Mouse (Mus musculus) thymus, adult 2 months (tissue): ENCODE measurements around the gene Itga2b. TPM values are rescaled to one million over a fixed set of nuclear protein-coding genes. Genes with fewer than 3 reads are reported as not detected.
A peak's percentile ranks its signal among the peaks of the same experiment; 100 is the strongest.

Experiments
- DNase-seq: peaks from one replicate; pipeline ENCODE4 v3.0.0; 2021
- H3K27ac ChIP-seq: fragments of 200-500 bp; 2 replicates; pipeline ENCODE4 v1.5.1; 2012; ENCODE audit warnings: low read length, control low read depth; ENCODE audit not compliant: control insufficient read depth, insufficient read depth
- H3K27me3 ChIP-seq: fragments of 200-500 bp; 2 replicates; pipeline ENCODE4 v1.6.1; 2012; ENCODE audit warnings: mild to moderate bottlenecking, low read length, moderate library complexity, mixed read lengths; ENCODE audit not compliant: control insufficient read depth, insufficient read depth
- H3K36me3 ChIP-seq: fragments of 200-500 bp; 2 replicates; pipeline ENCODE4 v1.6.1; 2012; ENCODE audit warnings: mild to moderate bottlenecking, low read length, moderate library complexity; ENCODE audit not compliant: control insufficient read depth, insufficient read depth
- H3K4me1 ChIP-seq: fragments of 200-500 bp; replicated peaks from 2 replicates; pipeline ENCODE4 v1.6.1; 2012; ENCODE audit warnings: low read length; ENCODE audit not compliant: control insufficient read depth, insufficient read depth
- H3K4me3 ChIP-seq: fragments of 200-500 bp; 2 replicates; pipeline ENCODE4 v1.5.1; 2012; ENCODE audit warnings: mild to moderate bottlenecking, low read length, control low read depth, moderate library complexity; ENCODE audit not compliant: control insufficient read depth, insufficient read depth
- CTCF ChIP-seq: fragments of 200-500 bp; IDR thresholded peaks from 2 replicates; pipeline ENCODE4 v1.5.1; 2012; ENCODE audit warnings: mild to moderate bottlenecking, control low read depth, low read length, moderate library complexity, borderline replicate concordance; ENCODE audit not compliant: control insufficient read depth, poor library complexity, insufficient read depth; ENCODE audit errors: extremely low read depth
- POLR2A ChIP-seq: fragments of 200-500 bp; IDR thresholded peaks from 2 replicates; pipeline ENCODE4 v1.6.1; 2012; ENCODE audit warnings: mild to moderate bottlenecking, low read length, control low read depth, moderate library complexity; ENCODE audit not compliant: control insufficient read depth, poor library complexity, insufficient read depth; ENCODE audit errors: extremely low read depth
- WGBS: fragments of 180-500 bp; shearing (Covaris S2); methylation state at CpG from one replicate; pipeline ENCODE4 v1.1.7; 2018; 5-methylcytosine and 5-hydroxymethylcytosine counted together
- polyA plus RNA-seq: library from polyadenylated mRNA; depleted of rRNA; stranded (reverse); fragments of >200 nt; gene quantifications from 2 replicates; pipeline ENCODE4 v1.2.3, GENCODE M21; 2012

Gene Itga2b
- polyA plus RNA-seq, 1 experiment: 4.0 TPM

DNA sequence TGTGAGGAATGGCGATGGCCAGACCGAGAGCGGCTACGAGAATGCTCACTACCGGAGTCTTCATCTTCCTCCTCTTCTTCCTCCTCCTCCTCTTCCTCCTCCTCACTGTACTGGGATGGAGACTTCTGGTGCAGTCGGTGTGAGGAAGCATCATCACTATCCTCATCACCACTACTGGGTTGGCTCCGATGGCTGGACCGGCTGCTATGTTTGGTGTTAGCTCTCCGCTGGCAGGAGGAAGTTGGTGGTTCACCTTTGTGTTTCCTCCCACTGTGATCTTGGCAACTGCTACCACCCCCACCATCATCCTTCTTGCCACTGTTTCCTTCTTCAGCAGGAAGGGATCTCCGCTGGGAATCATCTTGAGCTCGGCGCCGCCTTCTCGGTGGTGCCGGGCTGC, 10.2 kb upstream of the Itga2b start:
- no peak for TF ChIP-seq CTCF
- TF ChIP-seq POLR2A: no peak
- WGBS: 78% methylated on average over 15 of the region's 15 CpGs
- DNase-seq: no peak
- Histone ChIP-seq H3K27me3 (no peaks in the 10 kb centered on the region), H3K27ac (no peak overlapping the region), H3K4me1 (no peaks in the 10 kb centered on the region), H3K4me3 (no peak overlapping the region), H3K36me3 (peaks cover 55% of the 10 kb centered on the region)

DNA sequence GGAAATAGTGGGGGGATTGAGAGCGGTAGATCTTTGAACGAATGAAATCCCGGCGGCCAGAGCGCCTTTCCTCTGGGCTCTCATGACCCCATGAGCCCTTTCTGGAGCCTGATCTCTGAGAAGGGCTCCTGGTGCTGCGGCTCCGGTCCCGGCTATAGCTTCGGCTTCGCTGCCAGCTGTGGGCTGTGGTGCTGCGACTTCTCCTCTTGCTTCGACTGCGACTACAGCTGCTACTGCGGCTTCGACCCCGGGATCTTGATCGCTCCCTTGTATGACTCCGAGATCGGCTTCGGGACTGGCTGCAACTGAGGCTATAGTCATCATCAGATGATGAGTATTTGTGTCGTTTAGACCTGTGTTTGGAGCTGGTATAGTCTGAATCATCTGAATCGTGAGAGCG, 9.7 kb upstream of the Itga2b start:
- TF ChIP-seq POLR2A (no peak), CTCF (no peak)
- H3K4me3 ChIP-seq: no peak overlapping the region
- DNase-seq: no peak
- no peaks in the 10 kb centered on the region for H3K27me3 ChIP-seq
- WGBS: 98% methylated on average over 23 of the region's 23 CpGs
- H3K4me1 ChIP-seq: no peaks in the 10 kb centered on the region
- no peak overlapping the region for H3K27ac ChIP-seq
- H3K36me3 ChIP-seq: peaks cover 52% of the 10 kb centered on the region

DNA sequence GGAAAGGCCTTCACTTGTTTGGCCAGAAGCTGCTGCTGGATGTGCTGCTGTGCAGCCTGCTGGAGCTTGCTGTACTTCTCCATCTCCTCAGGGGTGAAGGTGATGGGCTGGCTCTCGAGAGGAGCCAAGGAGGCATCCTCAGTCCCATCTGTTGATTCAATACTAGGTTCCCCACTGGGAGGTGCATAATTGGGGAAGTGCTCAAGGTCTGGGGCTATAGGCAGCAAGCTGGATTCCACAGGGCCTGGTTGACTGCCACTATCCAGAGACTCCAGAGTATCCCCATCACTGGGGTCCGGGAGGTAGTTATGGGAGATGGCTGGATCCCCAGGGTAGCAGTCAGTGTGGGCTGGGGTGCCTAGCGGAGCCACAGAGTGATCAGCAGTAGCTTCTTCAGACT, 8.7 kb upstream of the Itga2b start:
- H3K4me1 ChIP-seq: no peaks in the 10 kb centered on the region
- H3K36me3 ChIP-seq: peaks cover 49% of the 10 kb centered on the region
- H3K4me3 ChIP-seq: no peak overlapping the region
- no peak for TF ChIP-seq POLR2A
- no peak for TF ChIP-seq CTCF
- H3K27ac ChIP-seq: no peak overlapping the region
- DNase-seq: no peak
- 98% methylated on average over 3 of the region's 3 CpGs for WGBS
- H3K27me3 ChIP-seq: no peaks in the 10 kb centered on the region

DNA sequence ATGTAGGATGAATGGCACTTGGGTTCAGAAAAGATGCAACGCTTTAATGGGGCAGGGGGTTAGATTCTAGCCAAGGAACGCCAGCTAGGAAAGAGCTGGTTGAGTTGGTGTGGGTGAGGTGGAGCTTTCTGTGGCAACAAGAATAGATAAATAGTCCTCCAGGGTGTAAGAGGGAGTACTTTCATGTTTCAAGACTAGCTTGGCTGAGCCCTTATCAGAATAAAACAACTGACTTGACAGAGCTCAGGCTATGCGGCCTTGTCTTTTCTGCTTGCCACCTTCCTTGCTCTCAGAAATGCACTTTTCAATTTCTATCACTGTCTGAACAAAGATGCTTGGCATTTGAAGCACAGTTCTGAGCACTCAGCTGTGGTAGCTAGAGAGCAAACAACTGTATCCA, 5.1 kb upstream of the Itga2b start:
- Histone ChIP-seq H3K27ac (no peak overlapping the region), H3K4me3 (no peak overlapping the region), H3K36me3 (peaks cover 26% of the 10 kb centered on the region), H3K27me3 (no peaks in the 10 kb centered on the region), H3K4me1 (no peaks in the 10 kb centered on the region)
- no peak for DNase-seq
- TF ChIP-seq CTCF: no peak
- TF ChIP-seq POLR2A: no peak
- WGBS: 97% methylated on average over 3 of the region's 3 CpGs

DNA sequence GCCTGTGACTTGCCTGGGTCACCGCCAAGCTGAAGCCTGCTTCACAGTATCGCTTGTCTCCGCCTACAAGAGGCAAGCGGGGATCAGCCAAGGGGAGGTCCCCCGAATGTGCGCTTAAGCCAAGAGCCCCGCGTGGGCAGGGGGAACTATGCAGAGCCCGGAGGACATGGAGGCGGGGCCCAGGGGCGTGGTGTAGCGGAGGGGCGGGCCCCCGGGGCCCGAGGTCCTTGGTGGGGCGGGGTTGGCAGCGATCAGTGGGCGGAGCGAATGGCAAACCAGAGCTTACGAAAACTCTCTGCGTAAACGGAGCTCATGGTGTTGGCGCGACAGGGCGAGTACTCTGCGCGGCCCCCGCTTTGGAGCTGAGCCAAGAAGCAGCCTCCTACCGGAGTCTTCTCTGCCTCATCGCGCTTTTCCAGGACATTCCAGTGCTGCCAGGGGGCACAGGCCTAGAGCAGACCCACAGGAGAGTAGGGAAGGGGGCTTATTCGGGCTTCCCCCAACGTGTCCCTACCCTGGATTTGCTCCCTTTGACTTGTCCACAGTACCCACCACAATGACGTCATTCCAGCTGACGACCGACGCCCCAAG, 2.8 kb downstream of the Itga2b start:
- under 1% methylated on average over 37 of the region's 37 CpGs for WGBS
- DNase-seq: peak; percentile 96
- no peaks in the 10 kb centered on the region for H3K27me3 ChIP-seq
- peaks cover 10% of the 10 kb centered on the region for H3K4me1 ChIP-seq
- H3K4me3 ChIP-seq: peak overlapping the region; percentile 33
- no peaks in the 10 kb centered on the region for H3K36me3 ChIP-seq
- H3K27ac ChIP-seq: no peak overlapping the region
- no peak for TF ChIP-seq CTCF
- TF ChIP-seq POLR2A: no peak

DNA sequence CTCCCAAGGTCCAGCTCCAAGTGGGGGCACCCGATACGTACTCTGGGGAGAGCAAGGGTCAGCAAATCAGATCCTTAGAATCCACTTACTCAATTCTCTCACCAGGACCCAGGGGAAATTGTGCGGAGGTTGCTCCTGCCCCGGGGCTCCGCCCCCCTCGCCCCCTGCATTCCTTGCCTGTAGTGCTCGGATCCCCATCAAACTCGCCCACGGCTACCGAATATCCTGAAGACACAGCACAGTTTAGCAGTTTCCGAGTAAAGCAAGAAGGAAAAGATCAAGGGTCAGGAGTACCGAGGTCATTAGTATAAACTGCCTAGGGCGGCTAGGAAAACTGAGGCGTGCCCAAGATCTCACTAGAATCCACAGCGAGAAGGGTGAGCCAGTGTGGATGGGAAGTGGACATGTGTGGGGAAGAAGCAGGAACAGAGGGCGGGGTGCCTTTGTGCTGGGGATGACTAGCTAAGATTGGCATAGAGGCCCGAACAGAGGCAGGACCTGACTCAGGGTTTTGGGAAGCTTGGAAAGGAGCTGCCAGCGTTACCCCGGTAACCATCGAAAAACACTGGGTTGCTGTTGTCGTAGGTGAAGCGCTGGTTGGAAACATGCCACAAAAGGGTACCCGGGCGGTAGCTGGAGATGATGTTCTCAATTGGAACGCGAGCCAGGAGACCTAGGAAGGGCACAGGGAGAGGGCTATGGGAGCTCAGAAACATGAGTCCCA, 4.0 kb downstream of the Itga2b start:
- TF ChIP-seq CTCF: no peak
- TF ChIP-seq POLR2A: no peak
- H3K27ac ChIP-seq: no peak overlapping the region
- peaks cover 10% of the 10 kb centered on the region for H3K4me1 ChIP-seq
- no peak for DNase-seq
- no peaks in the 10 kb centered on the region for H3K36me3 ChIP-seq
- H3K4me3 ChIP-seq: no peak overlapping the region
- no peaks in the 10 kb centered on the region for H3K27me3 ChIP-seq
- WGBS: 84% methylated on average over 26 of the region's 26 CpGs

DNA sequence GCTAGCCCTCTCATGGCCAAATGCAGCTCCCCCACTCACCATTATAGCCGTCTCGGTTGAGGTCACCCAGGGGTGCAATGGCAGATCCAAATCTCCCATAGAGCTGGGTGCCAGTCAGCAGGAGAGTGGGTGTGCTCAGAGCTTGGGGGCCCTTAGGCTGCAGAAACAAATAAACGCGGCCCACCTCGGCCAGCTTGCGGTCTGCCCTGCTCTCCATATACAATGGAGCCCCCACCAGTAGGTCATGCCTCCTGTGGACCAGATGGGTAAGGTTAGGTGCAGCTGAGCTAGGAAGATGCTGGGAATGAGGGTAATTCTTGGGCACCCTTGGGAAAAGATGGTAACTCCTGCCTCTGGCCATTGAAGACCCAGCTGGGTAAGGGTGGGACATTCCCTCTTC, 5.0 kb downstream of the Itga2b start:
- TF ChIP-seq POLR2A (no peak), CTCF (no peak)
- WGBS: 95% methylated on average over 6 of the region's 6 CpGs
- DNase-seq: no peak
- H3K27me3 ChIP-seq: no peaks in the 10 kb centered on the region
- peaks cover 10% of the 10 kb centered on the region for H3K4me1 ChIP-seq
- no peak overlapping the region for H3K27ac ChIP-seq
- no peaks in the 10 kb centered on the region for H3K36me3 ChIP-seq
- H3K4me3 ChIP-seq: no peak overlapping the region
